Mouse (Mus musculus) CD4-positive naive resting alpha-beta T cell, adult 57 days (primary cell): Measurements from ENCODE around the gene Dnajb8. TPM values are rescaled to one million over a fixed set of nuclear protein-coding genes. Genes with fewer than 3 reads are reported as not detected.

ENCODE experiments used
- total RNA-seq: library from RNA; stranded (reverse); gene quantifications from one replicate; pipeline ENCODE4 v1.2.4, GENCODE M21; 2023

Dnajb8 gene
- not detected for total RNA-seq

GRCm38 (mm10) chr6:88221968-88222367, at the start of gene Dnajb8:
Gene Dnajb8, plus strand, starts transcription at chr6:88222268.

GRCm38 (mm10) chr6:88193433-88194052, 28.5 kb upstream of the Dnajb8 start, which contains the start of gene Gata2:
Gene Gata2, plus strand, starts transcription at chr6:88193891.

Other genes starting within 250 kb of the Dnajb8 start
- not detected for gene H1fx, start 240.6 kb upstream of the Dnajb8 start, total RNA-seq
- 135 TPM for gene Rab7, start 177.0 kb upstream of the Dnajb8 start, total RNA-seq
- gene Rpn1, start 137.8 kb upstream of the Dnajb8 start, total RNA-seq: 79.9 TPM
- 0.65 TPM for gene Gata2, start 28.4 kb upstream of the Dnajb8 start, total RNA-seq
- gene Eefsec, start 224.3 kb downstream of the Dnajb8 start, total RNA-seq: 50.4 TPM
- 33.6 TPM for gene Ruvbl1, start 243.1 kb downstream of the Dnajb8 start, total RNA-seq